Mouse (Mus musculus) bone marrow macrophage, adult 2 months (primary cell): ENCODE data around the gene Wsb1.

Experiments
- CTCF ChIP-seq: IDR thresholded peaks from 2 replicates; pipeline ENCODE4 v1.5.1; 2012; ENCODE audit warnings: low read depth, mild to moderate bottlenecking, low read length, moderate library complexity
- POLR2A ChIP-seq: IDR thresholded peaks from 2 replicates; pipeline ENCODE4 v1.6.1; 2012; ENCODE audit warnings: mild to moderate bottlenecking, low read depth, low read length, borderline replicate concordance

GRCm38 (mm10) chr11:79279732-79280405 lies 25.4 kb upstream of the Wsb1 start:
- TF ChIP-seq CTCF (no peak), POLR2A (no peak)
